Mouse (Mus musculus) MEL (cell line): ENCODE results near the gene 9030025P20Rik. TPM values are rescaled to one million over a fixed set of nuclear protein-coding genes. Genes with fewer than 3 reads are reported as not detected.
"Not testable (repeated sequence)": the region's sequence is repeated elsewhere in the genome, so short reads cannot be mapped to it uniquely, and the experiment has no call there.

Experiments used
- DNase-seq: peaks from one replicate; pipeline ENCODE4 v3.0.0; 2011; ENCODE audit warnings: low read depth, low spot score
- H3K27ac ChIP-seq: 2 replicates; pipeline ENCODE4 v1.5.1; 2012; ENCODE audit warnings: low read depth, mild to moderate bottlenecking, control low read depth, low read length, moderate library complexity; ENCODE audit not compliant: control insufficient read depth
- H3K27me3 ChIP-seq, 2 experiments: fragments of 150-350 bp in 1 of 2; sonication (generic) in 1 of 2; 2 replicates each; pipeline ENCODE4 v1.6.1; 2012; ENCODE audit warnings: low read length in 2 of 2, mild to moderate bottlenecking in 2 of 2, improper control_type of control experiment in 1 of 2, moderate library complexity in 1 of 2; ENCODE audit not compliant: insufficient read depth in 2 of 2, control insufficient read depth in 1 of 2
- H3K36me3 ChIP-seq, 2 experiments: 2 replicates each; pipeline ENCODE4 v1.6.1; 2012 to 2014; ENCODE audit warnings: low read length in 2 of 2, improper control_type of control experiment in 1 of 2, inconsistent platforms in 1 of 2, mild to moderate bottlenecking in 1 of 2; ENCODE audit not compliant: insufficient read depth in 2 of 2, control insufficient read depth in 1 of 2
- H3K4me1 ChIP-seq, 2 experiments: fragments of 150-350 bp in 1 of 2; sonication (generic) in 1 of 2; 2 replicates each; pipeline ENCODE4 v1.6.1; 2012; ENCODE audit warnings: low read length in 2 of 2, improper control_type of control experiment in 1 of 2, mild to moderate bottlenecking in 1 of 2; ENCODE audit not compliant: insufficient read depth in 2 of 2, control insufficient read depth in 1 of 2
- H3K4me3 ChIP-seq, 2 experiments: fragments of 150-350 bp in 1 of 2; sonication (generic) in 1 of 2; 2 replicates each; pipeline ENCODE4 v1.5.1; 2012; ENCODE audit warnings: low read depth in 2 of 2, low read length in 2 of 2, mild to moderate bottlenecking in 2 of 2, moderate library complexity in 2 of 2, control low read depth in 1 of 2, improper control_type of control experiment in 1 of 2; ENCODE audit not compliant: control insufficient read depth in 1 of 2, insufficient read depth in 1 of 2
- H3K79me2 ChIP-seq: 2 replicates; pipeline ENCODE4 v1.6.1; 2012; ENCODE audit warnings: mild to moderate bottlenecking, low read length, moderate library complexity; ENCODE audit not compliant: control insufficient read depth, poor library complexity, insufficient read depth
- H3K9ac ChIP-seq: 2 replicates; pipeline ENCODE4 v1.6.1; 2012; ENCODE audit warnings: low read depth, mild to moderate bottlenecking, control low read depth, low read length, moderate library complexity; ENCODE audit not compliant: control insufficient read depth, poor library complexity, severe bottlenecking
- H3K9me3 ChIP-seq: fragments of 150-350 bp; sonication (generic); replicated peaks from 2 replicates; pipeline ENCODE4 v1.6.1; 2012; ENCODE audit warnings: mild to moderate bottlenecking, low read length, improper control_type of control experiment, moderate library complexity; ENCODE audit not compliant: insufficient read depth
- polyA plus RNA-seq, 2 experiments: library from polyadenylated mRNA; stranded (reverse) in 1 of 2; unstranded in 1 of 2; fragments of >175 nt in 1 of 2; fragments of >200 nt in 1 of 2; gene quantifications; 2 replicates each; pipeline versions ENCODE4 v1.2.1 to v1.2.4; 2012; ENCODE audit warnings: low replicate concordance in 2 of 2, low read depth in 1 of 2; ENCODE audit not compliant: insufficient read length in 2 of 2, insufficient read depth in 1 of 2, missing spikeins in 1 of 2
- total RNA-seq: library from RNA; depleted of rRNA; stranded (reverse); fragments of 300-350 nt; gene quantifications from 2 replicates; pipeline ENCODE4 v1.2.3, GENCODE M21; 2012

Gene 9030025P20Rik
- total and polyA plus RNA-seq, 3 experiments, result 13.4 to 15.5 TPM; not detected in 1

GRCm38 (mm10) chr17:14977718-14978361 is 428 bp upstream of the 9030025P20Rik start:
- not testable (repeated sequence) for H3K79me2 ChIP-seq, H3K36me3 ChIP-seq, H3K4me1 ChIP-seq, H3K9me3 ChIP-seq, DNase-seq, H3K27me3 ChIP-seq
- H3K27ac ChIP-seq, result peak overlapping the region; percentile 72
- peak overlapping the region; percentile 67 for H3K9ac ChIP-seq
- peak overlapping the region; percentile 44 to 87; a peak in 3 of 4 replicates for H3K4me3 ChIP-seq

DNA sequence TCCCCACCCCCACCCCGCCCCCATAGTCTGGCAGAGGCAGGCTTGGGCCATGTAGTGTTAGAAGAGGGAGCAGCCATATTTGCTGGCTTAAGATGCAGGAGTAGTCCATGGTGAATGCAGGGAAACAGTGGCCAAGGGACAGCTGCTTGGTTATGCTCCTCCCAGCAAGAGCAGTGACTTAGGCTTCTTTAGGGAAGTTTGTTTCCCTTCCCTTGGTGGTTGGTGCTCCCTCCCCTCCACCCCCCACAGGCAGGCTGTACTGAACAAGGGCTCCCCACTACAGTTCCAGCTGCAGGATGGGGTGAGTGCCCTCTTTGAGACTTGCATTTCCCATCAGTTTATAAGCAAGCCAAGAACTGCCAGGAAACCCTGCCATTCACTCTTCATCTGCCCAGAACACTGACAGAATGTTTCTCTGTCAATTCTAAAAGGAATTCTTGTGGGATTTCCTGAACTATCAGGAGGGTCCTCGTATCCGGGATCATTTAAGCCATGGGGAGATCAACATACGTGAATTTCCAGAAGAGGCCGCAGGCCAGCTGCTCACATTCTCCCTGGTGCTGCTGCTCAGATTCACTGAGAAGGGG is 11.9 kb downstream of the 9030025P20Rik start:
- not testable (repeated sequence) for H3K4me3 ChIP-seq, H3K27me3 ChIP-seq, H3K79me2 ChIP-seq, DNase-seq, H3K9ac ChIP-seq, H3K4me1 ChIP-seq, H3K9me3 ChIP-seq, H3K36me3 ChIP-seq
- H3K27ac ChIP-seq, result peak overlapping the region; percentile 49; the same call in 1 of the 2 replicates

- not testable (repeated sequence) for H3K9me3 ChIP-seq, DNase-seq, H3K27ac ChIP-seq, H3K79me2 ChIP-seq, H3K4me1 ChIP-seq, H3K9ac ChIP-seq, H3K36me3 ChIP-seq, H3K4me3 ChIP-seq, H3K27me3 ChIP-seq
These were observed 14.4 kb downstream of the 9030025P20Rik start for GRCm38 (mm10) chr17:14992522-14993138.

DNA sequence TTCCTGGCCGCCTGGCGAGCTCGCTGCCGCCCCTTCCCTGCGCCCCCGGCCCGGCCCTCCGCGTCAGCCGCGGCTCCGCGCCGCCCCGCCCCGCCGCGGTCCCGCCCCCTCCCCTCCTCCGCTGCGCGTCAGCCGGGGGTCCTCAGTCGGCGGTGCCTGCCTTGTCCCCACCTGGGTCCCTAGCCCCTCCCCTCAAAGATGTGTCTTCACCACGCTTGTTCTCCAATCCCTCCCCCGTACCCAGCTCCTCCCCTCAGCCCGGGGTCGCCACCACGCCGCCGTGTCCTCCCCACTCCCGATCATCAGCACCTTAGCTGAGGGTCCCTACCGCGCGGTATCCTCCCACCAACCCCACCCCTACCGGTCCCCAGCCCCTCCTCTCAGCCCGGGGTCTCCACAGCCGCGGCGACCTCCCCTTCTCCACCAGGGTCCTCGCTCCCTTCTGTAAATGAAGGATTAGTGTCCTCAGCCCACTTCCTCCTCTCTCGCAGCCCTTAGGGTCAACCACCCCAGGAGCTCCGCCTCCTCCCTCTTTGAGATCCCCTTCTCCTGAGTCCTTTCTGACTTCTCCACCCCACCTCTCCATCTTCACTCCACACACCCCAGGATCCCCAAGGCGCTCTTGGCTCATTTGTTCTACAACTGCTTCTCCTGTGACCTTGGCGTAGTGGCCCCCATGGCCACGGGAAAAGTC is 15.0 kb downstream of the 9030025P20Rik start:
- H3K9me3 ChIP-seq, H3K9ac ChIP-seq, H3K27ac ChIP-seq, H3K79me2 ChIP-seq, H3K36me3 ChIP-seq, H3K4me1 ChIP-seq, H3K27me3 ChIP-seq, DNase-seq, H3K4me3 ChIP-seq: not testable (repeated sequence)

GRCm38 (mm10) chr17:14994140-14994539 is 15.9 kb downstream of the 9030025P20Rik start:
- not testable (repeated sequence) for H3K36me3 ChIP-seq, DNase-seq, H3K27ac ChIP-seq, H3K4me1 ChIP-seq, H3K4me3 ChIP-seq, H3K27me3 ChIP-seq, H3K79me2 ChIP-seq, H3K9ac ChIP-seq, H3K9me3 ChIP-seq

DNA sequence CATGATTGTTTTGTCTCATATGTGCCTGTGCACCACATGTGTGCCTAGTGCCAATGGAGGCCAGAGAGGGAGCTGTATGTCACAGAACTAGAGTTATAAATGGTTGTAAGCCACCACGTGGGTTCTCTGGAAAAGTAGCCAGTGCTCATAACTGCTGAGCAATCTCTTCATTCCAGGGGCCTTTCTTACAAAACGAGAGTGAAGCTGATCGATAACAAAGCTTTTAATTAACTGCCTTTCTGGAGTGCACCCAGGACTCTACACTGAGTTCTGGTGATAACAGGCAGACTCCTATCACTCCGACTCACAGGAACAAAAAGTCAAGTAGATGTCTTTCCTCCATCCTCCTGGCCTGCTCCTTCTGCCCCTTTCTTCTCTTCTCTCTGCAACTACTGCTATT is 21.8 kb downstream of the 9030025P20Rik start:
- not testable (repeated sequence) for H3K9ac ChIP-seq, H3K79me2 ChIP-seq, H3K4me1 ChIP-seq, H3K4me3 ChIP-seq, H3K36me3 ChIP-seq, H3K27me3 ChIP-seq, DNase-seq, H3K9me3 ChIP-seq, H3K27ac ChIP-seq

- H3K27me3 ChIP-seq, H3K36me3 ChIP-seq, H3K27ac ChIP-seq, DNase-seq, H3K79me2 ChIP-seq, H3K9ac ChIP-seq, H3K9me3 ChIP-seq, H3K4me1 ChIP-seq, H3K4me3 ChIP-seq: not testable (repeated sequence)
These were observed 30.8 kb downstream of the 9030025P20Rik start for GRCm38 (mm10) chr17:15009088-15009487.
